In the genomic region with DNA sequence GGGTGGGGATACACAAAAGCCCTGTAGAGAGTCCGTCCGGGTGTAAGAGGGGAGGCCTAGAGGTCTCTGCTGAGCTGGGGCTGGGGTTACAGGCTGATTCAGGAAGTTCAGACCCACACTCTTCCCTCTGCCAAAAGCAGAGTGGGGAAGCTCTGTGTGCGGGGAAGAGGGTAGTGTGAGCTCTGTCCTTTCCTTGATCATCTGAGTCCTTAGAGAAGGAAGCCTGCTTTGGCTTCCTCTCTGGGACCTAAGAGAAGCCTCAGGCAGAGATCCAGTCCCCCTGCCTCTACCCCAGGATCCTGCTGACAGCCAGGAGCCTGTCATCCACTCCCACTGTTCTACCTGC, we compare ENCODE assay signal across 8 mouse cellular contexts. TPM values are rescaled to one million over a fixed set of nuclear protein-coding genes. Genes with fewer than 3 reads are reported as not detected.
DNase-seq lines count a peak whose midpoint lies in the region; ATAC-seq lines count a peak whose summit lies in the region.

No protein-coding gene starts in this region.

- DNase-seq in adrenal gland, adult 2 months, result peak; percentile 10
- DNase-seq in adrenal gland, postnatal 4 days (ENCODE audit: low spot score in 2 of 2), result no peak
- DNase-seq in liver, embryonic 11.5 days (ENCODE audit: low spot score), result no peak
- DNase-seq in thymus, postnatal 14 days, result no peak
- no peak for DNase-seq in gastrocnemius, postnatal 14 days

- ATAC-seq in megakaryocyte, adult 5-6 weeks (ENCODE audit: poor library complexity, severe bottlenecking), result no peak
- no peak for ATAC-seq in liver, embryonic 11.5 days (replicated peaks; ENCODE audit: low FRiP score)
- ATAC-seq in stomach, embryonic 15.5 days (ENCODE audit: insufficient read depth, low FRiP score, low read depth), result no peak

- H3K27ac ChIP-seq in liver, embryonic 11.5 days (ENCODE audit: low read depth, low read length), result no peak overlapping the region
- no peak overlapping the region for H3K27ac ChIP-seq in stomach, embryonic 15.5 days

- H3K36me3 ChIP-seq in megakaryocyte, embryonic 14.5 days (replicated peaks; ENCODE audit: low read length), result peaks cover 88% of the 10 kb centered on the region
- H3K36me3 ChIP-seq in liver, embryonic 11.5 days (ENCODE audit: control insufficient read depth, insufficient read depth, low read length), result peaks cover 42% of the 10 kb centered on the region
- peaks cover 2% of the 10 kb centered on the region for H3K36me3 ChIP-seq in stomach, embryonic 15.5 days

- no peak overlapping the region for H3K9ac ChIP-seq in liver, embryonic 11.5 days (ENCODE audit: low read depth, low read length)
- H3K9ac ChIP-seq in stomach, embryonic 15.5 days, result no peak overlapping the region

- peak overlapping the region; percentile 90 for H3K4me3 ChIP-seq in megakaryocyte, embryonic 14.5 days (replicated peaks)
- H3K4me3 ChIP-seq in liver, embryonic 11.5 days (ENCODE audit: low read depth, low read length), result no peak overlapping the region
- H3K4me3 ChIP-seq in stomach, embryonic 15.5 days (replicated peaks), result no peak overlapping the region

- H3K4me2 ChIP-seq in liver, embryonic 11.5 days, result peak overlapping the region; percentile 99
- H3K4me2 ChIP-seq in stomach, embryonic 15.5 days, result peak overlapping the region; percentile 84

- intact Hi-C loops in gastrocnemius, postnatal 14 days (cut with DNase I; ENCODE audit: low total_unique reads), result no loop called here

- no peaks in the 10 kb centered on the region for H3K27me3 ChIP-seq in megakaryocyte, embryonic 14.5 days (replicated peaks)
- no peaks in the 10 kb centered on the region for H3K27me3 ChIP-seq in liver, embryonic 11.5 days (replicated peaks; ENCODE audit: control insufficient read depth, insufficient read depth, low read length)
- no peaks in the 10 kb centered on the region for H3K27me3 ChIP-seq in stomach, embryonic 15.5 days (replicated peaks)

- H3K4me1 ChIP-seq in megakaryocyte, embryonic 14.5 days, result peaks cover 70% of the 10 kb centered on the region
- H3K4me1 ChIP-seq in liver, embryonic 11.5 days (replicated peaks; ENCODE audit: control insufficient read depth, insufficient read depth, low read length), result peaks cover 68% of the 10 kb centered on the region
- peaks cover 65% of the 10 kb centered on the region for H3K4me1 ChIP-seq in stomach, embryonic 15.5 days

- 63% methylated on average over 3 of the region's 3 CpGs for WGBS in liver, embryonic 11.5 days
- 53% methylated on average over 3 of the region's 3 CpGs for WGBS in stomach, embryonic 15.5 days

- no peaks in the 10 kb centered on the region for H3K9me3 ChIP-seq in megakaryocyte, embryonic 14.5 days
- H3K9me3 ChIP-seq in liver, embryonic 11.5 days (ENCODE audit: control insufficient read depth, low read length), result no peaks in the 10 kb centered on the region
- no peaks in the 10 kb centered on the region for H3K9me3 ChIP-seq in stomach, embryonic 15.5 days

RNA-seq across cellular contexts. Expression of a gene that starts 4.8 kb away (rescaled TPM):
- total RNA-seq in adrenal gland, adult 2 months (2021), result 10 to 100 TPM; 38.0 to 66.4 TPM
- polyA plus RNA-seq in adrenal gland, adult 2 months (2012; rRNA removed), result 66.1 and 78.8 TPM in 2 replicates
- total RNA-seq in adrenal gland, postnatal 4 days (2021), result 10 to 100 TPM; 60.5 to 70.3 TPM
- polyA plus RNA-seq in megakaryocyte, embryonic 14.5 days (2012; ENCODE audit: insufficient read depth, low replicate concordance), result 207 and 435 TPM in 2 replicates
- 14.1 and 18.2 TPM in 2 replicates for total RNA-seq in megakaryocyte, adult 5-6 weeks (2015)
- total RNA-seq in megakaryocyte, adult 5-6 weeks (2017), result 18.0 and 20.1 TPM in 2 replicates
- 22.9 and 24.1 TPM in 2 replicates for polyA plus RNA-seq in liver, embryonic 11.5 days (2014; fragmentation: Nextera tagmentation; extraction: Ambion mirVana)
- polyA plus RNA-seq in stomach, embryonic 15.5 days (2015; fragmentation: Nextera tagmentation; extraction: Ambion mirVana), result 20.4 and 20.9 TPM in 2 replicates
- 10 to 100 TPM; 20.1 to 23.1 TPM for total RNA-seq in gastrocnemius, postnatal 14 days (2021)
